Mouse (Mus musculus): ENCODE data around the gene Cldnd1.

DNA sequence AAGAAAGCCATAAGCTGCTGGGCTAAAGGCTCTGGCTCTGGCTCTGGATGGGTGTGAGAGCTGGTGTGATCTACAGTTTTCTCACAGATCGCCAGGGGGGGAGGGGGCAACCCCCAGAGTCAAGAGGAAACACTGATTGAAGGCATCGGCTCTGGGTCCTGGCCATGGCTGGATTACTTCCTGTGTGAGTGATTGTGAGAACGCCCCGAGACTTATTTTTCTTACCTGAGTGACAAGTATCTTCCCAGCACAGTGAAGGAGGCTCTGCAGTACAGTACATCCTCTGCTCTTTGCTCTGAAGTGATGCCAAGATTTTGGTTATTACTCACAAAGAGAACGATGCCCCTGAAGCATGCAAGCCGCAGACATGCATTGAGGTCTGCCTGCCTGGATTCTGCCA is 25.9 kb upstream of the Cldnd1 start:
- TF ChIP-seq CTCF (IDR thresholded peaks at IDR 0.05; ENCODE audit: insufficient read depth, low read length) (no peak), POLR2A (IDR thresholded peaks at IDR 0.05; ENCODE audit: borderline replicate concordance, extremely low read depth, low read depth, low read length) (no peak)
